Mouse (Mus musculus): ENCODE data around the gene Mtmr10.
A peak's percentile ranks its signal among the peaks of the same experiment; 100 is the strongest.

The Mtmr10 gene

GRCm38 (mm10) chr7:64290431-64290830 lies 3.0 kb downstream of the Mtmr10 start:
- DNase-seq (ENCODE audit: low read depth in 1 of 2, low spot score in 2 of 2) = no peak

- no peak for DNase-seq (ENCODE audit: low read depth in 1 of 2, low spot score in 2 of 2)
Observed at GRCm38 (mm10) chr7:64291722-64292121, 4.3 kb downstream of the Mtmr10 start.

- no peak for DNase-seq (ENCODE audit: low read depth in 1 of 2, low spot score in 2 of 2)
Observed at GRCm38 (mm10) chr7:64296286-64297010, 9.0 kb downstream of the Mtmr10 start.

GRCm38 (mm10) chr7:64310241-64310640 lies 22.8 kb downstream of the Mtmr10 start:
- DNase-seq (ENCODE audit: low read depth in 1 of 2, low spot score in 2 of 2) = no peak

GRCm38 (mm10) chr7:64310756-64311155 lies 23.3 kb downstream of the Mtmr10 start:
- DNase-seq (ENCODE audit: low read depth in 1 of 2, low spot score in 2 of 2) = no peak

- no peak for DNase-seq (ENCODE audit: low read depth in 1 of 2, low spot score in 2 of 2)
Observed at GRCm38 (mm10) chr7:64312811-64313210, 25.4 kb downstream of the Mtmr10 start.

GRCm38 (mm10) chr7:64321125-64321524 lies 33.7 kb downstream of the Mtmr10 start:
- DNase-seq (ENCODE audit: low read depth in 1 of 2, low spot score in 2 of 2) = no peak

GRCm38 (mm10) chr7:64321658-64322057 lies 34.2 kb downstream of the Mtmr10 start:
- no peak for DNase-seq (ENCODE audit: low read depth in 1 of 2, low spot score in 2 of 2)

- peak; percentile 33 to 61 for DNase-seq (ENCODE audit: low read depth in 1 of 2, low spot score in 2 of 2)
Observed at GRCm38 (mm10) chr7:64326892-64327291, 39.4 kb downstream of the Mtmr10 start.

- no peak for DNase-seq (ENCODE audit: low read depth in 1 of 2, low spot score in 2 of 2)
Observed at GRCm38 (mm10) chr7:64327486-64327885, 40.0 kb downstream of the Mtmr10 start.

GRCm38 (mm10) chr7:64331309-64331708 lies 43.9 kb downstream of the Mtmr10 start:
- no peak for DNase-seq (ENCODE audit: low read depth in 1 of 2, low spot score in 2 of 2)

GRCm38 (mm10) chr7:64332686-64333085 lies 45.2 kb downstream of the Mtmr10 start:
- DNase-seq (ENCODE audit: low read depth in 1 of 2, low spot score in 2 of 2) = no peak

GRCm38 (mm10) chr7:64347813-64348212 lies 60.4 kb downstream of the Mtmr10 start:
- no peak for DNase-seq (ENCODE audit: low read depth in 1 of 2, low spot score in 2 of 2)

GRCm38 (mm10) chr7:64349147-64349861 lies 61.9 kb downstream of the Mtmr10 start:
- no peak for DNase-seq (ENCODE audit: low read depth in 1 of 2, low spot score in 2 of 2)

GRCm38 (mm10) chr7:64351087-64351486 lies 63.6 kb downstream of the Mtmr10 start:
- DNase-seq (ENCODE audit: low read depth in 1 of 2, low spot score in 2 of 2) = no peak

- no peak for DNase-seq (ENCODE audit: low read depth in 1 of 2, low spot score in 2 of 2)
Observed at GRCm38 (mm10) chr7:64354206-64354605, 66.8 kb downstream of the Mtmr10 start.

GRCm38 (mm10) chr7:64356661-64357060 lies 69.2 kb downstream of the Mtmr10 start:
- no peak for DNase-seq (ENCODE audit: low read depth in 1 of 2, low spot score in 2 of 2)

GRCm38 (mm10) chr7:64357405-64357804 lies 70.0 kb downstream of the Mtmr10 start:
- DNase-seq (ENCODE audit: low read depth in 1 of 2, low spot score in 2 of 2) = no peak

GRCm38 (mm10) chr7:64358666-64359065 lies 71.2 kb downstream of the Mtmr10 start:
- no peak for DNase-seq (ENCODE audit: low read depth in 1 of 2, low spot score in 2 of 2)

- no peak for DNase-seq (ENCODE audit: low read depth in 1 of 2, low spot score in 2 of 2)
Observed at GRCm38 (mm10) chr7:64359943-64360585, 72.6 kb downstream of the Mtmr10 start.

GRCm38 (mm10) chr7:64360586-64360945 lies 73.1 kb downstream of the Mtmr10 start:
- no peak for DNase-seq (ENCODE audit: low read depth in 1 of 2, low spot score in 2 of 2)

- DNase-seq (ENCODE audit: low read depth in 1 of 2, low spot score in 2 of 2) = no peak
Observed at GRCm38 (mm10) chr7:64365863-64366262, 78.4 kb downstream of the Mtmr10 start.
